Mouse (Mus musculus) E14TG2a.4 (cell line): ENCODE results near the gene Smad9.

ENCODE experiments used
- CTCF ChIP-seq: conservative IDR thresholded peaks from 2 replicates; pipeline ENCODE4 v1.5.1; 2014; ENCODE audit warnings: low read length
- NANOG ChIP-seq: IDR thresholded peaks from 2 replicates; pipeline ENCODE4 v1.6.1; 2014; ENCODE audit warnings: borderline replicate concordance, low read length, mixed read lengths
- POU5F1 ChIP-seq: IDR thresholded peaks from 2 replicates; pipeline ENCODE4 v1.6.1; 2014; ENCODE audit warnings: low read length, borderline replicate concordance

DNA sequence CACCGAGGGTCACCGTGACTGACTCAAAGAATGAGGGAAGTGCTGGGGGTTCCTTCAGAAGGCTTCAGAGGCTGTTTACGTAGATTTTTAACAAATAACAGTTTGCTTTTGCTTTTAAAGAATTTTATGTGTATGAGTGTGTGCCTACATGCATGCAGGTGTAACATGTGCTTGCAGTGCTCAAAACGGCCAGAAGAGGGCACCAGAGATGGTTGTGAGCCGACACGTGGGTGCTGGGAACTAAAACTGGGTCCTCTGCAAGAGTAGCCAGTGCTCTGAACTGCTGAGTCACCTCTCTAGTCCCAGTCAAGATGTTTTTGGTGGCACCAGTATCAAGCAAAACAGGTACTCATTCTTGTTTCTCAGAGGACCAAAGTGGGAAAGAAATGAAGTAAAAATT is 18.2 kb downstream of the Smad9 start:
- TF ChIP-seq CTCF (peak; percentile 55), NANOG (no peak), POU5F1 (no peak)
